Mouse (Mus musculus) stomach, postnatal 0 days (tissue): ENCODE data around the gene Enox1. TPM values are rescaled to one million over a fixed set of nuclear protein-coding genes. Genes with fewer than 3 reads are reported as not detected.

Experiments
- ATAC-seq: fragments of 200-750 bp; cut with Nextera tagmentation; 2 replicates; pipeline ENCODE4 v1.8.0; 2017; ENCODE audit not compliant: low FRiP score, low TSS enrichment
- DNase-seq: peaks from one replicate; pipeline ENCODE4 v3.0.0-alpha.2; 2016; ENCODE audit warnings: low spot score
- H3K27ac ChIP-seq: fragments of 300-500 bp; sonication (generic); replicated peaks from 2 replicates; pipeline ENCODE4 v1.5.1; 2014; ENCODE audit warnings: mild to moderate bottlenecking, control low read depth
- H3K27me3 ChIP-seq: fragments of 300-500 bp; sonication (generic); 2 replicates; pipeline ENCODE4 v1.6.1; 2014; ENCODE audit warnings: low read length; ENCODE audit not compliant: control insufficient read depth, insufficient read depth
- H3K36me3 ChIP-seq: fragments of 300-500 bp; sonication (generic); 2 replicates; pipeline ENCODE4 v1.6.1; 2014; ENCODE audit warnings: low read length, mixed read lengths; ENCODE audit not compliant: control insufficient read depth, insufficient read depth
- H3K4me1 ChIP-seq: fragments of 300-500 bp; sonication (generic); replicated peaks from 2 replicates; pipeline ENCODE4 v1.6.1; 2014; ENCODE audit warnings: antibody characterized with exemption; ENCODE audit not compliant: control insufficient read depth, insufficient read depth
- H3K4me2 ChIP-seq: fragments of 300-500 bp; sonication (generic); replicated peaks from 2 replicates; pipeline ENCODE4 v1.6.1; 2014; ENCODE audit warnings: low read depth, mild to moderate bottlenecking, control low read depth, moderate library complexity
- H3K4me3 ChIP-seq: fragments of 300-500 bp; sonication (generic); 2 replicates; pipeline ENCODE4 v1.5.1; 2014; ENCODE audit warnings: low read depth, low read length, control low read depth
- H3K9ac ChIP-seq: fragments of 300-500 bp; sonication (generic); 2 replicates; pipeline ENCODE4 v1.6.1; 2014; ENCODE audit warnings: mild to moderate bottlenecking, low read length, control low read depth, mixed read lengths
- H3K9me3 ChIP-seq: fragments of 300-500 bp; sonication (generic); 2 replicates; pipeline ENCODE4 v1.6.1; 2016; ENCODE audit warnings: low read length; ENCODE audit not compliant: control insufficient read depth
- CTCF ChIP-seq: IDR thresholded peaks from 2 replicates; pipeline ENCODE4 v1.5.1; 2016; ENCODE audit warnings: antibody characterized with exemption, low read depth, mild to moderate bottlenecking, moderate library complexity
- EP300 ChIP-seq: optimal IDR thresholded peaks from 2 replicates; pipeline ENCODE3; 2016; ENCODE audit warnings: antibody characterized with exemption
- WGBS: fragments of 180-500 bp; shearing (Covaris S2); extraction: QIAGEN DNeasy Blood & Tissue Kit; methylation state at CpG from one replicate; pipeline ENCODE4 v1.1.7; 2014; 5-methylcytosine and 5-hydroxymethylcytosine counted together
- polyA plus RNA-seq: library from polyadenylated mRNA; unstranded; fragments of >200 nt; fragmentation: Nextera tagmentation; extraction: Ambion mirVana; gene quantifications from 2 replicates; pipeline ENCODE4 v1.2.1, GENCODE M21; 2015

Enox1 gene
- polyA plus RNA-seq, 1 experiment from 2014 or later = 2.5 TPM

GRCm38 (mm10) chr14:77689816-77690215, 533.3 kb downstream of the Enox1 start:
- no peaks in the 10 kb centered on the region for H3K4me1 ChIP-seq
- no peak overlapping the region for H3K4me3 ChIP-seq
- no peaks in the 10 kb centered on the region for H3K27me3 ChIP-seq
- ATAC-seq (no peak), DNase-seq (no peak)
- no peak overlapping the region for H3K27ac ChIP-seq
- H3K9ac ChIP-seq = no peak overlapping the region
- no peak for TF ChIP-seq EP300
- no peak for TF ChIP-seq CTCF
- no peaks in the 10 kb centered on the region for H3K9me3 ChIP-seq
- 91% methylated on average over 4 of the region's 4 CpGs for WGBS
- H3K4me2 ChIP-seq = no peak overlapping the region
- no peaks in the 10 kb centered on the region for H3K36me3 ChIP-seq

- Histone ChIP-seq H3K9me3 (no peaks in the 10 kb centered on the region), H3K4me2 (no peak overlapping the region), H3K27me3 (no peaks in the 10 kb centered on the region), H3K4me3 (no peak overlapping the region), H3K4me1 (no peaks in the 10 kb centered on the region), H3K9ac (no peak overlapping the region), H3K27ac (no peak overlapping the region), H3K36me3 (no peaks in the 10 kb centered on the region)
- ATAC-seq (no peak), DNase-seq (no peak)
- TF ChIP-seq CTCF (no peak), EP300 (no peak)
- 74% methylated on average over 6 of the region's 6 CpGs for WGBS
Measured at GRCm38 (mm10) chr14:77705006-77705405, 548.4 kb downstream of the Enox1 start.

- no peak overlapping the region for H3K4me3 ChIP-seq
- ATAC-seq (no peak), DNase-seq (no peak)
- no peaks in the 10 kb centered on the region for H3K4me1 ChIP-seq
- H3K9ac ChIP-seq = no peak overlapping the region
- H3K36me3 ChIP-seq = no peaks in the 10 kb centered on the region
- H3K27ac ChIP-seq = no peak overlapping the region
- no peaks in the 10 kb centered on the region for H3K9me3 ChIP-seq
- H3K4me2 ChIP-seq = no peak overlapping the region; the same call in 1 of the 2 replicates
- no peaks in the 10 kb centered on the region for H3K27me3 ChIP-seq
- 57% methylated on average over 21 of the region's 21 CpGs for WGBS
- TF ChIP-seq CTCF = no peak
Measured at GRCm38 (mm10) chr14:77706511-77707246, 550.1 kb downstream of the Enox1 start.

- ATAC-seq (no peak), DNase-seq (no peak)
- TF ChIP-seq EP300 = no peak
- no peak for TF ChIP-seq CTCF
- Histone ChIP-seq H3K27ac (no peak overlapping the region), H3K4me3 (no peak overlapping the region), H3K27me3 (no peaks in the 10 kb centered on the region), H3K9ac (no peak overlapping the region), H3K4me1 (no peaks in the 10 kb centered on the region), H3K9me3 (no peaks in the 10 kb centered on the region), H3K36me3 (no peaks in the 10 kb centered on the region), H3K4me2 (no peak overlapping the region; the same call in 1 of the 2 replicates)
- 76% methylated on average over 12 of the region's 12 CpGs for WGBS
Measured at GRCm38 (mm10) chr14:77707279-77707678, 550.7 kb downstream of the Enox1 start.

- H3K4me2 ChIP-seq = no peak overlapping the region
- no peaks in the 10 kb centered on the region for H3K36me3 ChIP-seq
- H3K9me3 ChIP-seq = no peaks in the 10 kb centered on the region
- no peak for TF ChIP-seq EP300
- peak; percentile 39 for TF ChIP-seq CTCF
- WGBS = 41% methylated on average over 12 of the region's 12 CpGs
- H3K4me1 ChIP-seq = no peaks in the 10 kb centered on the region
- no peak overlapping the region for H3K27ac ChIP-seq
- H3K27me3 ChIP-seq = no peaks in the 10 kb centered on the region
- no peak for ATAC-seq
- no peak for DNase-seq
- no peak overlapping the region for H3K9ac ChIP-seq
- no peak overlapping the region for H3K4me3 ChIP-seq
Measured at GRCm38 (mm10) chr14:77708354-77709150, 552.0 kb downstream of the Enox1 start.
